Mouse (Mus musculus) small intestine, adult 2 months (tissue): Measurements from ENCODE around the gene Mrps23.

Experiments
- CTCF ChIP-seq: fragments of 200-500 bp; IDR thresholded peaks from 2 replicates; pipeline ENCODE4 v1.5.1; 2012; ENCODE audit warnings: low read depth, mild to moderate bottlenecking, control low read depth, inconsistent platforms, low read length, moderate library complexity, mixed read lengths; ENCODE audit not compliant: insufficient replicate concordance, insufficient read length; ENCODE audit errors: extremely low read depth
- POLR2A ChIP-seq: fragments of 200-500 bp; IDR thresholded peaks from 2 replicates; pipeline ENCODE4 v1.6.1; 2012; ENCODE audit warnings: low read depth, mild to moderate bottlenecking, control low read depth, inconsistent platforms, low read length, moderate library complexity

- TF ChIP-seq CTCF (no peak), POLR2A (no peak)
These were observed 31.3 kb downstream of the Mrps23 start for GRCm38 (mm10) chr11:88235221-88236203.
